Comparison of ENCODE assay signal across 20 mouse cellular contexts in the genomic region with DNA sequence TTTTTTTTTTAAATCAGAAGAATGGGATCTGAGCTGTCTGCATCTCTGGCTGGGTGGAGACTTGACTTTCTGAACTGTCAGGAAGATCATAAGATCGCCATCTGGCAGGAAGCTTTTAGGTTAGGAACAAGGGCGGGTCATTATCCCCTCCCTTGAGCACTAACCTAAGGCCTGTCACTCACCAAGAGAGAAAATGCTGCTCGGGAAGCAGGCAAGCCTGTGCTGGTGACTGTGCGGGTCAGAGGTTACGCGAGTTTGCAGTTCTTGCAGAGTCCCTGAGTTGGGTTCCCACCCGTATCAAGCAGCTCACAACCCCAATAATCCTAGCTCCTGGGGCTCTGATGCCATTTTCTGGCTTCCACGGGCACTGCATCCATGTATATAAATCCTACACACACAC. TPM values are rescaled to one million over a fixed set of nuclear protein-coding genes. Genes with fewer than 3 reads are reported as not detected.
"Had no signal": no experiment of that assay in that cellular context is flagged by ENCODE, and none has a peak within 500 bp of the region (broad histone marks: within the 10 kb centered on the region; RNA-seq: fewer than 3 reads in every experiment).

No protein-coding gene starts in this region.

- H3K27me3 ChIP-seq: limb, embryonic 13.5 days; midbrain, embryonic 12.5 days; neural tube, embryonic 13.5 days had no signal

- H3K9ac ChIP-seq: limb, embryonic 13.5 days; liver, embryonic 14.5 days; midbrain, embryonic 12.5 days; neural tube, embryonic 13.5 days had no signal

- H3K4me3 ChIP-seq: layer of hippocampus, adult 2 months; limb, embryonic 13.5 days; midbrain, embryonic 12.5 days; neural tube, embryonic 13.5 days had no signal

- H3K27ac ChIP-seq: kidney, postnatal 0 days; layer of hippocampus, adult 2 months; limb, embryonic 13.5 days; liver, embryonic 14.5 days; midbrain, embryonic 12.5 days; neural tube, embryonic 13.5 days had no signal

- H3K4me2 ChIP-seq: limb, embryonic 13.5 days; midbrain, embryonic 12.5 days; neural tube, embryonic 13.5 days had no signal

- ATAC-seq: midbrain, embryonic 16.5 days had no signal

- DNase-seq: left cerebral cortex, postnatal 4 days; lung, adult 18-20 months; retina, postnatal 1 day; thymus, postnatal 4 days had no signal

- H3K36me3 ChIP-seq: limb, embryonic 13.5 days; midbrain, embryonic 12.5 days; neural tube, embryonic 13.5 days had no signal

- H3K9me3 ChIP-seq: limb, embryonic 13.5 days; neural tube, embryonic 13.5 days had no signal

- H3K4me1 ChIP-seq: limb, embryonic 13.5 days; midbrain, embryonic 12.5 days; neural tube, embryonic 13.5 days had no signal

RNA-seq across cellular contexts. Expression of a gene that starts 5.1 kb away (rescaled TPM):
- total RNA-seq: layer of hippocampus, adult 2 months; layer of hippocampus, postnatal 14 days; left cerebral cortex, adult 18-20 months; left cerebral cortex, postnatal 10 days; left cerebral cortex, postnatal 4 days; liver, adult 2 months; megakaryocyte-erythroid progenitor cell, adult 5-6 weeks had no signal
- polyA plus RNA-seq: kidney, postnatal 0 days; limb, embryonic 13.5 days; liver, adult 2 months; liver, embryonic 14.5 days; lung, embryonic 16.5 days; midbrain, embryonic 12.5 days; midbrain, embryonic 16.5 days; neural tube, embryonic 13.5 days; small intestine, adult 2 months; stomach, embryonic 16.5 days; thymus, postnatal 0 days had no signal

RNA-seq across cellular contexts. Expression of a gene that starts 5.4 kb away (rescaled TPM):
- total RNA-seq: liver, adult 2 months; megakaryocyte-erythroid progenitor cell, adult 5-6 weeks had no signal
- polyA plus RNA-seq: liver, adult 2 months; liver, embryonic 14.5 days; midbrain, embryonic 12.5 days had no signal

RNA-seq across cellular contexts. Expression of a gene that starts 9.1 kb away (rescaled TPM):
- total RNA-seq: layer of hippocampus, adult 2 months; layer of hippocampus, postnatal 14 days; left cerebral cortex, adult 18-20 months; left cerebral cortex, postnatal 10 days; left cerebral cortex, postnatal 4 days; liver, adult 2 months; megakaryocyte-erythroid progenitor cell, adult 5-6 weeks had no signal
- polyA plus RNA-seq: kidney, postnatal 0 days; limb, embryonic 13.5 days; liver, adult 2 months; liver, embryonic 14.5 days; lung, embryonic 16.5 days; midbrain, embryonic 12.5 days; midbrain, embryonic 16.5 days; neural tube, embryonic 13.5 days; stomach, embryonic 16.5 days had no signal
